Mouse (Mus musculus) ovary, adult 18-20 months (tissue): Measurements from ENCODE around the gene Tmem50b.
"Not testable (repeated sequence)": the region's sequence is repeated elsewhere in the genome, so short reads cannot be mapped to it uniquely, and the experiment has no call there.

Experiments
- DNase-seq: peaks from one replicate; pipeline ENCODE4 v3.0.0; 2022; ENCODE audit warnings: low spot score, mixed read lengths

Tmem50b gene

DNA sequence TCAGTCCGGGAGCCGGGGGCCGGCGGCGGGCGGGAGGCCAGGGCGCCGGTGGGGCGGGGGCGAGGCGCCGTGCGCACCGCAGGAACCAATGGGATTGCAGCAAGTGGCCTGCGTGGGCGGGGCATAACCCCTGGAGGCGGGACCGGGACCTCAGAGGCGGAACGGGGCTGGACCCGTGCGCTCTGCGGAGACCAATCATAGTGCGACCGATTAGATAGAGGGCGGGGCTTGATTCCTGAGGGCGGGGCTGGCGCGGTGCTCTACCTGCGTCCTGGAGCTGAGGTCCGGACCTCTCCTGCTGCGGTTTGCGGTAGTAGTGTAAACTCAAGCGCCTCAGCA is at the start of gene Tmem50b:
TSS of gene Tmem50b (minus strand) at position 129 of the 339 bp plus-strand sequence.
- peak; percentile 97 for DNase-seq

DNA sequence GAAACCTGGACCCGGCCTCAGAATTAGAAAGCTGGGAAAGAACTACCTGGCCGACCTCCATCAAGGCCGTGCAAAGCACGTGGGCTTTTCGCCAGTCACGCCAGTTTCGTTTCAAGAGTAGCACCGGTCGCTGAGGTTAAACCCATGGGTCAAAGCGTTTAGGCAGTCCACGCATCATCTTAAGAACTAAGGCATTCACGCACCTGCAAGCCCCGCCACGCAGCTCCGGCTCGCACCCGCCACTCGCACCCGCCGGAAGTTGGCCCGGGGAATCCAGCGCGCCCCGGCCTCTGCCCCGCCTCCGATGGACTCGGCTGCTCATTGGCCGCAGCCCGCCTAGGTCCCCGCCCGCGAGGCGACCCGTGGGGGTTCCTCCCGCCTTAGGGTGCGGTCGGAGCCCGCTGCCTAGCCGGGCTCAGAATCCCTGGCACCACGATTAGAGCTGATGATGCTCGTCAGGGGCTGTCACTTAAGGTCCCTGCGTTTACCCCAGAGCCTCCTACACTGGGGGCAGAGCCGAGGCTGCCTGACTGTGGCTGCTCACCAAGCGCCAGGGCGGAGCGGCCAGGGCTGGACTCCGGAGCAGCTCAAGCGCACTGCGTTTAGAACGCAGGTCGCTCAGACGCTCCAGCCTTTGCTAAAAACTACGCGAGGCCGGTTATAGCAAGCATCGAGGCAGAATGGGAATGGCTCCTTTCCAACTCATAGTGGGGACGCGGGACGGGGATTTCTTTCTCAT is 49.2 kb upstream of the Tmem50b start, which contains the start of gene Gart:
TSS of gene Gart (minus strand) at position 272 of the 739 bp plus-strand sequence.
- peak; percentile 91 for DNase-seq

DNA sequence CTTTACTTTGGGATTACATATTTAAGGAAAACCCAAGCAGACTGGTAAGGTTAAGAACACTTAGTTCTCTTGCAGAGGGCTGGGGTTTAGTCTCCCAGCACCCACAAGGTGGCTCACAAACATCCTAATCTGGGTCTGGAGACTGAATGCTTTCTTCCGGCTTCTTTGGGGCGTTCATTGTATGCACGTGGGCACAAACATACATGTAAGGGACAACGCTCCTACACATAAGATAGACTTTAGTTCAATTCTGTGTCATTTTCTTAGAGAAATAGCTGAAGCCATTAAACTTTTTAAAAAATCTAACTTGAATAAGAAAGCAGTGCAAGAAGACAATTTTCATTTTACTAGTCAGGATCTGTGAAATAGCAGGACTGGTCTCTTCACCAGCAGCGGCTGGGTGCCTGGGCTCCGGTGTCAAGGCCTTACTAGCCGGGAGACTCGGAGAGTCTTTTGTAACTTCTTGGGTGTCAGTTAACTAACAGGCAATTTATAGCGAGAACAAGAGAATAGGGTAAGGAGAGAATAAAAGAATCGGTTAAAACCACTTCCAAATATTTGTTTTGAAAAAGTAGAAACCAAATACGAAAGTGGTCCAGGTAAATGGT is 48.5 kb upstream of the Tmem50b start:
- no peak for DNase-seq

DNA sequence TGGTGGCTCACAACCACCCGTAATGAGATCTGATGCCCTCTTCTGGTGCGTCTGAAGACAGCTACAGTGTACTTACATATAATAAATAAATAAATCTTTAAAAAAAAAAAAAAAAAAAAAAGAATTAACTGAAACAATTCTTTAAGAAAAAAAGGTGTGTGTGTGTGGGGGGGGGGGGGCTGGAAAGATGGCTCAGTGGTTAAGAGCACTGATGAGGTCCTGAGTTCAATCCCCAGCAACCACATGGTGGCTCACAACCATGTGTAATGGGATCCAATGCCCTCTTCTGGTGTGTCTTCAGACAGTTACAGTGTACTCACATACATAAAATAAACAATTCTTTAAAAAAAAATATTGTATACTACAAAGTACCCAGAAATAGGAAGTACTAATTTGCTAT is 47.8 kb upstream of the Tmem50b start:
- not testable (repeated sequence) for DNase-seq

DNA sequence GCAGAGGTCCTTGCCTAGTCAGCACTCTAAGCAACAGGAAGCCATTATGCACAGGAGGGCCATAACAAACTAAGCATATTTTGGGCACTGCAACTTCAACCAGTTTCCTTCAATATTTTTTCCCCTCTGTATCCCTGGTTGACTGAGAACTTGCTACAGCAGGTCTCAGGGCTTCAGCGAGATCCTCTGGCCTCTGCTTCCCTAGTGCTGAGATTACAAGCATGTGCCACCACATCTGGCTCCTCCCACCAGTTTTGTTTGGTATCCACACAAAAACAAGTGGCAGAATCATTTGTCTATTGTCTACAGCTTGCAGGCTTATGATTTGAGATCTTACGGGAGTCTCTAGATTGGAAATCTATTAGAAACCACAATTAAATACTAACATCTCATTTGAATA is 47.3 kb upstream of the Tmem50b start:
- no peak for DNase-seq

DNA sequence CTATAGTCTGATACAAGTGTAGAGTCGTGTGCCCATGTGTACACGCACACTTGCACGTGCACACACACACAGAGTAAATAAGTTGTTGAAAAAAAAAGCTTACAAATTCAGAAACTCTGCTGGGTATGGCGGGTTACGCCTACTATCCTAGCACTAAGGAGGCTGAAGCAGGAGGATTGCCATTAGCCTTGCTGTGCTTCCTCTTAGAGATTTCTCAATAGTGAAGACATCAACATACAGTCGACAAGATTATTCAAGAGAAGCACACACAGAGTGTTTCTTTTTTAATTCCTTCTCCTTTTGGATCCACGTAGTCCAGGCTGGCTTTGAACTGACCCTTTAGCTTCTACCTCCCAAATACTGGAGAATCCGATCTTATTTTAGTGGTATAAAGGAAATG is 42.6 kb upstream of the Tmem50b start:
- no peak for DNase-seq

DNA sequence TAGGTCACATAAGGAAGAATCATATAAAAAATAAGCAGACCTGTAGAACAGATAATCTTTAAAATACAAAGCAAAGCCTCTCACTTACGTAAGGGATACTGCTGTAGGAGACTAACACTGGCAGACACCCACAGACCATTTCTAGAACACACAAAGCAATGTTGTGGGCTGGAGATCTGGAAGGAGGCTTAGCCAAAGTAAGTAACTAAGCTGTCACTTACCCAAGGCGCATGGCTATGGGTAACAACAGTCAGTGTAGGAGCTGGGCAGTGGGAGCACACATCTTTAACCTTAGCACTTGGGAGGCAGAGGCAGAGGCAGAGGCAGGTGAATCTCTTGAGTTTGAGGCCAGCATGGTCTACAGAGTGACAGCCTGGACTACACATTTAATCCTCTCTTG is 42.0 kb upstream of the Tmem50b start:
- DNase-seq = no peak

DNA sequence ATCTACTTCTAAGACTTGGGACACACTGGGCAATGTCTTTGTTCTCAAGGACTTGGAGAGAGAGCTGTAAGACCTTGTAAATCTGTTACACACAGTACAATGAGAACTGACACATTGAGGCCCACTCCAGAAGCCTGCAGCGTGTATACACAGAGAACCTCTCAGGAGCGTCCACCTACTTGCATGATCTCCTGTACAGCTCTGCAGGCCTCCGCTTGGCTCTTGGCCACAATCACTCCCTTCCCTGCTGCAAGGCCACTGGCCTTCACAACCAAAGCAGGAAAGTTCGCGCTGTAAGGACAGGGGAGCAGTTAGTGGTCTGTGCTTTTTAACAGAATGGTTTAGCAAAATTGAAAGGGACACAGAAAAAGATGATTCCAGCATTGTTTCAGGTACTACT is 41.6 kb upstream of the Tmem50b start:
- peak; percentile 63 for DNase-seq

DNA sequence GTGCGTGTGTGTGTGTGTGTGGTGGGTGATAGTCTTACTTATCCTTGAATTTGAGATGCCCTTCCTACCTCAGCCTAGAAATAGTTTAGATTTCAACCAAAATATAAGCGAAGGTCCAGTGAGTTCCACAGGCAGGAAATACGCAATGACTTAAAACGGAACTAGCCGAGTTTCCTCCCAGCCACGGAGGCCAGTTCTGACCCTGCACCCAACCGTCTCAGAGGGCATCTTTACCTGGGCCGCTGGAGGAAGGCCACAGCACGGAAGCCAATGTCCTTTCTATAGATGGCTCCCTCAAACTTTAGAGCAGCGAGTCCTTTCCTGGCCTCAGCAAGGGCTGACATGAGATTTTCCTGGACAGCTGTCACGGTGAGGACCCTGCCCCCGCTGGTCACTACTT is 36.0 kb upstream of the Tmem50b start:
- no peak for DNase-seq

DNA sequence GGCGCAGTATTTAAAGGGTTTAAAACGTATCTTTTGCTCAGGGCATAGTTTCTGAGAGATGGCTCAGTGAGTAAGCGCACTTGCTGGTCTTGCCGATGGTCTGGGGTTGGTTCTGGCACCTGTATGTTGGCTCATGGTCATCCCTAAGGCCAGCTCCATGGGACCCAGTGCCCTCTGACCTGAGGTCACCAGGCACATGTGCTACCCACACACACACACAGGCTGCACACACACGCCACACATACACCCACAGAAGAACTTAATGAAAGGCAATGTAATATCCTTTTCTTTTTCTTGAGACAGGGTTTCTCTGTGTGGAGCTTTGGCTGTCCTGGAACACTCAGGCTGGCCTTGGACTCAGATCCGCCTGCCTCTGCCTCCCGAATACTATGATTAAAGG is 35.3 kb upstream of the Tmem50b start:
- DNase-seq = no peak

DNA sequence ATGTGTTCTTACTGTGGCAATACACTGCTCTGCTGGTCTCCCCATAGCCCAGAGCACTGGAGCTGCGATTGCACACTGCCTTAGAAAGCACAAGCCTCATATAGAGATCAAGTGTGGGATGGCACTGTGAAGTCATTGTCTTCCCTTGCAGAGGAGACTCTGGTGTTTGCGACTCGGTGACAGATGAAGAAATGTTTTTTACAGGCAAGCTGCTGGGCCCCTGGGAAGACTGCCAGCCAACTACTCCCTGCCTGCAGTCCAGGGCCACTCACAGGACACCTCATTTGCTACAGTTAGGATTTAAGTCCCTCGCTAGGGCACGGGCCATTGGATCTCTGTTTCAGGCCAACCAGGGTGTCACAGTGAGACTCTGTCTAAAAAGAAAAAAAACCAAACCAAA is 34.8 kb upstream of the Tmem50b start:
- DNase-seq = no peak

DNA sequence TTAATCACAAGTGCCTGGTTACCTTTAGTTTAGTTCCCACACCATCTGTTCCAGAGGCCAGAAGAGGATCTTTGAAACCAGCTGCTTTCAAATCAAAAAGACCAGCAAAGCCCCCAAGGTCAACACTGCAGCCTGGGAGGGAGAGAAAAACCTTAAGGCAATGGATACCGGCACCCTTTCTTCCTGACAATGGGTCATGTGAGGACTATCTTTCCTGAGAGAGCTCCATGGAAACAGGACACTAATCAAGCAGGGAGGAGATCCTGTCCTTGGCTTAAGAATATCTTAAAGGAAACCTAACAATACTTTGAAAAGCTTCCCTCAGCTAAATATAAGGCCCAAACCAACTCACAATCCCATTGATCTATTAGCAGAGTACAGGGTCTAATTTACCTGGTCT is 33.0 kb upstream of the Tmem50b start:
- DNase-seq = no peak

DNA sequence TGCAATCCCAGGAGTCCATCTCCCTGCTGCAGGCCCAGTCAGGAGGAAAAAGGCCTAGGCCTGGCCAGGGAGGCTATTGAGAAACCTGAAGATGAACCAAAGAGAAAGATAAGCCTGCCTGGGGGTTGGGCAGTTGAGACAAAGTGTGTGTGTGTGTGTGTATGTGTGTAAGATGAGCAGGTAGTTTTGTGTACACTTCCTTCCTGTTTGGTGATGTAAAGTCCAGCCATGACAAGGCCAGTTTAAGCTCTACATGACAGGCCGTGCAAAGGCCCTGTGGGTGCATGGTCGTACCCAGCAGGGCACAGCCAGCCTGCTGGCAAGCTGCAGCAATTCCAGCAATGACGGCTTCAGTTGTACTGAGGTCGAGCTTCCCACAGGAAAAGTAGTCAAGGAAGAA is 32.1 kb upstream of the Tmem50b start:
- no peak for DNase-seq

DNA sequence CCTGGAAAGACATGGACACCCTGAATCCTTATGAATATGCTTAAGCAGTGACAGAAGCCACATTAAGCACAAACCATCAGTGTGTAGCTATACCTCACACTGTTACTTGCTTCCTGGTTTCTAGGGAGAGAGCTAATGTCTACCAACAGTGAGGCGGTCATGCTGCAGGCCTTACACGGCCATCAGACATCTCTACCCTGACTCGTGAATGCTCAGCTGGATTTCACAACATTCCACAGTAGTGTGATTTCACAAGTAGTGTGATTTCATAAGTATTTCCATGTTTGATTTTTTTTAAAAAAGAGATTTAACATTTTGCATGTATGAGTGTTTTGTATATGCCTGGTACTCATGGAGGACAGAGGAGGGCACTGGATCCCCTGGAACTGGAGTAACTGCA is 31.1 kb upstream of the Tmem50b start:
- DNase-seq = no peak

DNA sequence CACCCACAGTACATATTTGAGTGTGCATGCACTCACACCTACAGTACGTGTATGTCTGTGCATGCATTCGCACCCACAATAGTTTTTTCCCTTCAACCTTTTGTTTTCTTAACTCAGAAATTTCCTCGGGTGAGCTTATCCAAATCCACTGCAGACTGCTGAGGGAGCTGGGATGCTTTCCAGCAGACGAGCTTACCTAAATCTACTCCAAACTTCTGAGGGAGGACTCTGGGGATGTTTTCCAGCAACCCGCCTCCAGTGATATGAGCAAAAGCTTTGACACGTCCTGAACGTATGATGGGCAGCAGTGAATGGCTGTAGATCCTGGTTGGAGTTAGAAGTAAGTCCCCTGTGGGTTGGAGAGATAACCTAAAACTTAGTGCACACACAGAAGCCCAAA is 30.2 kb upstream of the Tmem50b start:
- DNase-seq = no peak

DNA sequence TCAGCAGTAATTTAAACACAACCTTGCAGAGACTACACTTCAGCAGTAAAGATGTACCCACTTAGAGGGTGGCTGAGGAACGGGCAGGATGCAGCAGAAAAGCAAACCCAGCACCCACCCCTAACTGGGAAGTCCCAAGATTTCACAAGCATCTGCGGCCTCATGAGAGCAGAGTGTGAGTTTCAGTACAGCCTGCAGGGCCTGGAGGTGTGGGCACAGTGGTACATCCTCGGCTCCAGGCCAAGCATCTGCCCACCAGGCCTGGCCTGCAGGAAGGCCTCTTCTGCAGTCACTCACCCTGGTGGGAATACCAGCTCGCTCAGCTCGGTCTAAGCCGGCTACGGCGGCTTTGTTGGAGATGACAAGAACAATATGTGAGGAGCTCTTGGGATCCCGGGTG is 25.5 kb upstream of the Tmem50b start:
- no peak for DNase-seq

DNA sequence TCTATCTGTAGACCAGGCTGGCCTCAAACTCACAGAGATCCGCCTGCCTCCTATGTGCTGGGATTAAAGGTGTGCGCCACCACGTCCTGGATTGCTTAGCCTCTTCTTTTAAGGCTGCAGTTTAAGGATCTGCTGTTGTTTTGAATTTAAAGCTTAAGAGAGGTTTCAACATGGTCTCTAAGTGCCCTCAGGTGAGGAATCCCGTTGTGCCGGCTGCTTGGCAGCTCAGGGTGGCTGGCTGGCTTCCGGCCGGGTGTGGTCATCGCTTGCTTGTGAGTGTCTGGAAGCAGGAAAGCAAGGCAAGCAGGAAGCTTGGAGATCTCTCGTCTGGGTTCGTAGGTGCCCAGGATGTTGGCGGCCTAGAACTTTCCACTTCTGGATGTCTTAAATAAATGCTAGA is 23.4 kb upstream of the Tmem50b start:
- DNase-seq = no peak

DNA sequence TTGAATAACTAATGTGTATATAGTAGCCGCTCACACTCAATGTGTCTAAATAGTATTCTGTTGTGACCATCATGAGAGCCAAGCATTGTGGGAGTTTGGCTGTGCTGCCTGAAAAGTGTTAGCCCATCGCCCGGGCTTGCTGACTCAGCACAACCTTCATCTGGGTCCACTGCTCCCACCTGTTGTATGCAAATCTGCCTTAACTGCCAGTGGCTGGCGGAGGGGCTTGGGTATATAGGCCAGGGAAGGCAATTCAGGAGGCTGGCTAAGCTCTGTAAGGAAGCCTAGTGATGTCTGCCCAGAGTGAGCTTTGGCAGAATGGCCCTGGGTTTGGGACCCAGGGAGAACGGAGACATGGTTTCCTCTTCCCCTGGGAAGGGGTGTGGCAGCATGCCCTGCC is 22.6 kb upstream of the Tmem50b start:
- DNase-seq = no peak

DNA sequence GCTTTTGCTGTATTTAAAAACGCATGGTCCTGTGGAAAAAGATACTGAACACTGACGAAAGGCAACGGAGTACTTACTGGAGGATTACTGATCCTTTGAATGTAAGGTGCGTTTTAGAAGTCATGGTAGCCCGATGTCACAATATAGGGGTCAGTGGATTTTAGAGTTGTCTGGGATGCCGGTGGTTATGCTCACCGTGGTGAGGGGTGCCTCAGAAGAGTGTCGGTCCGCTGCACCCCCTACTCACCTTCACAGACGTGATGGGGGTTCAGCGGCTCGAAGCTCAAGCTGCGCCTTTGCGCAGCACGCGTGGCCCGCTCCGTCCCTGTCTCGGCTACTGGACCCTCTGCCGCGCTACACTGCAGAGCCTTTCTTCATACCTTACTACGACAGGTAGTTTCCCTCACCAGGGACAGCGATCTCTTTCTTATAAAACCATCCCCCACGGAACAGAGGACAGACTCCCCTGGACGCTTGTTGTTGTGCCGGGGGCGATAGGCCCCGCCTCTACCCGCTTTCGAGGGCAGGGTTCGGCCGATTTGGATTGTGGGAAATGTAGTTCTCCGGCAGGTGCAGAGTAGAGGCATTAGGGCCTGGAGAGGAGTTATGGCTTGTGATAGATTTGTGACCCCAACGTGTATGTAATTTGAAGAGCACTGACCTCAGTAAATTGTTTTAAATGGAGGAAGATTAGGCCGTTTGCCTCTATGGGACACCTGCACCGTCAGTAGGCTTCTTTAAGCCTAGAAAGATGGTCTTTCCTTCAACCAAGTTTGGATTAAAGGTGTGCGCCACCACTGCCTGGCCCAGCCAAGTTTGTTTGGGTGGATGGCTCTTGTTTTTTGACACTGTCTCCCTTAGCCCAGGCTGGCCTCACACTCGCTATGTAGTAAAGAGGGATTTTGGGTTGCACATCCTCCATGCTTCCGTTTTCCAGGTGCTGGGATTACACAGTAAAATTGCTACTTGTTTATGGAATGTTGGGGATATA is 21.2 kb upstream of the Tmem50b start, which contains the start of gene Dnajc28:
TSS of gene Dnajc28 (minus strand) at position 516 of the 991 bp plus-strand sequence.
- peak; percentile 60 for DNase-seq

DNA sequence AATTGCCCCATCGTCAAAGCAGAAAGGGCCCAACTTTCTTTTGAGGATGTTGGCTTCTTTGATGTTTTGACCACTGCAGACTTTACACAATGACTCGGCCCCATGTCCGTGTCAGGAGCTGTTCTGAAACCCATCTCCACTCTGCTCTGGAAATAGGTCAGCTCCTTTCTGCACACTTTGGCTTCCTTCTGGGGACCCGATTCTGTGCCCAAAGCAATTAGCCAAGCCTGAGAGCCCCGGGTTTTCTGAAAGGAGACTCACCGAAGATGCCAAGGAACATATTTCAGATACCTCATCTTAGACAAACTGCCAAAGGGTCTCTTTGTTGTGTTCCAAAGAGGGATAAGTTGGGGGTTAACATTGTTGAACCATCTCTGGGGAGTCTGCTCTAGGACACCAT is 17.0 kb upstream of the Tmem50b start:
- no peak for DNase-seq

DNA sequence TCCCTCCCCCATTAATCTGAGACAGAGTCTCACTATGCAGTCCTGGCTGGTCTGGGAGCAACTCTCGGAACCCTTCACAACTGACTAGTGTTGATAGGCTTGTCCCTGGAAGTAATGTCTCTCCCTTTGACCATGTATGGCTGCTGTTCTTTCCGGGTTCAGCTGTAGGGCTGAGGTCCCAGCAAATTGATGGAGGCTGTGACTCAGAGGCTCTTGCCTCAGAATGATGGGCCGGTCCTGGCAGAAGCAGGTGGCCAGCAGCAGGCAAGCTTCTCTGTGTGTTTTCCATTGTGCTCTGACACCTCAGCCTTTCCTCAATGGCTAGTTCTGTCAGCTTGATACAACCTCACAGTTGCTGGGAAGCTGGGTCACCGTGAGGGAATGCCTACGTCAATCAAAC is 14.9 kb upstream of the Tmem50b start:
- DNase-seq = no peak

DNA sequence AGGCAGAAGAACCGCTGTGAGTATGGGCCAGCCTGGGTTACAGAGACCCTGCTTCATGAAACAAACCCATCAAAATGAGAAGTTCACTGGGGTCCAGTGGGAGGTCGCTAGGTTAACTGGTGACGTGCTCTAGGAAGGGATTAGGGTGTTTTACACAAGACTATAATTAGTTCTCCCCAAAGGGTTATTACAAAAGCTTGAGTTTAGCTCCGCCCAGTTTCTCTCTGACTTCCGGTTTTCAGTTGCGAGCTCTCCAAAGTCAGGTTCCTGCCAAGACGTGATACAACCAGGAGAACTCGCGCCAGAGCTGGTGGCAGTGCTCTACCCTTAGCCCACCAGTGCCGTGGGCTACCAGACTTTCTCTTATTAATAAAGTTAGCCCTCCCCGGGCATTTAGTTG is 13.6 kb upstream of the Tmem50b start:
- DNase-seq = no peak
